Mouse (Mus musculus): ENCODE results near the gene Srm. TPM values are rescaled to one million over a fixed set of nuclear protein-coding genes. Genes with fewer than 3 reads are reported as not detected.

The Srm gene
- total RNA-seq (2021), result 1 to 10 TPM; 8.7 to 9.5 TPM
- long read RNA-seq, experiment 1, transcript Srm-201 (7 exons, 1,338 nt), result major isoform, 17 of 17 reads
- long read RNA-seq, experiment 1, partial matches to known transcripts, result 0 of 17 reads
- long read RNA-seq, experiment 1, other reads (novel, unspliced or antisense), result 0 of 17 reads
- long read RNA-seq, experiment 2, transcript Srm-201 (7 exons, 1,338 nt), result major isoform, 11 of 15 reads
- long read RNA-seq, experiment 2, partial matches to known transcripts, result 3 of 15 reads
- long read RNA-seq, experiment 2, other reads (novel, unspliced or antisense), result 1 of 15 reads

GRCm38 (mm10) chr4:148591171-148591630 lies at the start of gene Srm:
Gene Srm (plus strand): TSS chr4:148591503.
- peak; percentile 97 for DNase-seq (ENCODE audit: low spot score)

- DNase-seq (ENCODE audit: low spot score), result no peak
These were observed 42.2 kb upstream of the Srm start for GRCm38 (mm10) chr4:148549106-148549505.

GRCm38 (mm10) chr4:148557766-148558165 lies 33.5 kb upstream of the Srm start:
- DNase-seq (ENCODE audit: low spot score), result no peak

GRCm38 (mm10) chr4:148558297-148559000 lies 32.9 kb upstream of the Srm start, which contains the start of gene Exosc10:
Gene Exosc10 (plus strand): TSS chr4:148558429.
- DNase-seq (ENCODE audit: low spot score), result peak; percentile 89

GRCm38 (mm10) chr4:148562676-148563075 lies 28.6 kb upstream of the Srm start:
- no peak for DNase-seq (ENCODE audit: low spot score)

GRCm38 (mm10) chr4:148563595-148563994 lies 27.7 kb upstream of the Srm start:
- DNase-seq (ENCODE audit: low spot score), result no peak

- DNase-seq (ENCODE audit: low spot score), result no peak
These were observed 21.2 kb upstream of the Srm start for GRCm38 (mm10) chr4:148570138-148570537.

- no peak for DNase-seq (ENCODE audit: low spot score)
These were observed 20.5 kb upstream of the Srm start for GRCm38 (mm10) chr4:148570693-148571295.

GRCm38 (mm10) chr4:148573222-148573621 lies 18.1 kb upstream of the Srm start:
- DNase-seq (ENCODE audit: low spot score), result no peak

- no peak for DNase-seq (ENCODE audit: low spot score)
These were observed 10.5 kb upstream of the Srm start for GRCm38 (mm10) chr4:148580765-148581164.

- DNase-seq (ENCODE audit: low spot score), result no peak
These were observed 9.9 kb upstream of the Srm start for GRCm38 (mm10) chr4:148581422-148581821.

- no peak for DNase-seq (ENCODE audit: low spot score)
These were observed 8.0 kb upstream of the Srm start for GRCm38 (mm10) chr4:148583257-148583656.

- no peak for DNase-seq (ENCODE audit: low spot score)
These were observed 4.7 kb upstream of the Srm start for GRCm38 (mm10) chr4:148586648-148587047.

- no peak for DNase-seq (ENCODE audit: low spot score)
These were observed 2.5 kb upstream of the Srm start for GRCm38 (mm10) chr4:148588793-148589192.

GRCm38 (mm10) chr4:148589565-148589964 lies 1.7 kb upstream of the Srm start:
- no peak for DNase-seq (ENCODE audit: low spot score)

- DNase-seq (ENCODE audit: low spot score), result no peak
These were observed 707 bp upstream of the Srm start for GRCm38 (mm10) chr4:148590421-148591170.

- DNase-seq (ENCODE audit: low spot score), result peak; percentile 15
These were observed 506 bp downstream of the Srm start for GRCm38 (mm10) chr4:148591637-148592380.

- DNase-seq (ENCODE audit: low spot score), result no peak
These were observed 2.7 kb downstream of the Srm start for GRCm38 (mm10) chr4:148593996-148594395.

GRCm38 (mm10) chr4:148595916-148596315 lies 4.6 kb downstream of the Srm start:
- no peak for DNase-seq (ENCODE audit: low spot score)

GRCm38 (mm10) chr4:148596731-148597130 lies 5.4 kb downstream of the Srm start:
- no peak for DNase-seq (ENCODE audit: low spot score)

- DNase-seq (ENCODE audit: low spot score), result no peak
These were observed 7.5 kb downstream of the Srm start for GRCm38 (mm10) chr4:148598826-148599225.
